Mouse (Mus musculus): ENCODE results near the gene Cplx3. TPM values are rescaled to one million over a fixed set of nuclear protein-coding genes. Genes with fewer than 3 reads are reported as not detected.

The Cplx3 gene
- total and polyA plus RNA-seq, 3 experiments, result 0.09 TPM; not detected in 2

GRCm38 (mm10) chr9:57617556-57618169, 11.6 kb upstream of the Cplx3 start:
- Histone ChIP-seq H3K9me3 (replicated peaks; ENCODE audit: low read length) (no peaks in the 10 kb centered on the region), H3K27me3 (replicated peaks) (peaks cover 4% of the 10 kb centered on the region), H3K4me2 (ENCODE audit: insufficient read depth, low read depth, poor library complexity, severe bottlenecking) (no peak overlapping the region), H3K4me1 (ENCODE audit: control insufficient read depth in 1 of 2, insufficient read depth in 2 of 2) (peaks cover 0 to 6% of the 10 kb centered on the region in 2 experiments; a peak in 2 of 4 replicates), H3K4me3 (replicated peaks in 1 of 3; ENCODE audit: low read depth in 2 of 3, low read length in 2 of 3, poor library complexity in 1 of 3) (no peak overlapping the region), H3K27ac (ENCODE audit: insufficient read depth, low read depth) (no peak overlapping the region), H3K36me3 (replicated peaks in 1 of 2; ENCODE audit: control insufficient read depth in 1 of 2, insufficient read depth in 1 of 2, low read length in 1 of 2) (no peaks in the 10 kb centered on the region), H3K79me2 (replicated peaks; ENCODE audit: control insufficient read depth, extremely low read depth, insufficient read depth, poor library complexity, severe bottlenecking) (no peaks in the 10 kb centered on the region), H3K9ac (ENCODE audit: insufficient read depth, low read depth) (no peak overlapping the region)
- in situ Hi-C loops (cut with MboI; ENCODE audit: low pct_ligation_motif_present, low pct_unique_long_range_greater_than_20kb, low sequenced_read_pairs) (loop anchor here (5.0 kb wide), 1 partner anchor 35 kb away; the partner anchor contains the start of gene Csk), dilution Hi-C loops (cut with MboI; ENCODE audit: extremely low pct_ligation_motif_present, extremely low pct_unique_long_range_greater_than_20kb, low sequenced_read_pairs) (no loop called here)
- no peak for TF ChIP-seq MAX (IDR thresholded peaks at IDR 0.05; ENCODE audit: low read length)
- no peak for TF ChIP-seq ZKSCAN1 (IDR thresholded peaks at IDR 0.05; ENCODE audit: borderline replicate concordance, low read depth, low read length)
- no peak for TF ChIP-seq USF2 (conservative IDR thresholded peaks at IDR 0.05; ENCODE audit: low read depth, low read length)
- TF ChIP-seq EP300 (IDR thresholded peaks at IDR 0.05; ENCODE audit: low read length), result no peak
- TF ChIP-seq BHLHE40 (IDR thresholded peaks at IDR 0.05; ENCODE audit: low read depth, low read length), result no peak
- no peak for TF ChIP-seq ELF1 (IDR thresholded peaks at IDR 0.05; ENCODE audit: low read depth, low read length)
- no peak for TF ChIP-seq TCF12 (IDR thresholded peaks at IDR 0.05; ENCODE audit: low read depth, low read length)
- no peak for TF ChIP-seq MEF2A (IDR thresholded peaks at IDR 0.05; ENCODE audit: borderline replicate concordance, low read depth, low read length)
- no peak for TF ChIP-seq USF1 (IDR thresholded peaks at IDR 0.05; ENCODE audit: low read depth, low read length)
- no peak for TF ChIP-seq JUND (conservative IDR thresholded peaks at IDR 0.05; ENCODE audit: low read depth, low read length)
- no peak for DNase-seq (ENCODE audit: extremely low read depth)

GRCm38 (mm10) chr9:57614786-57615185, 8.7 kb upstream of the Cplx3 start:
- H3K4me2 ChIP-seq (ENCODE audit: insufficient read depth, low read depth, poor library complexity, severe bottlenecking), result no peak overlapping the region
- peaks cover 0 to 19% of the 10 kb centered on the region in 2 experiments; a peak in 2 of 4 replicates for H3K4me1 ChIP-seq (ENCODE audit: control insufficient read depth in 1 of 2, insufficient read depth in 2 of 2)
- H3K27me3 ChIP-seq (replicated peaks), result peaks cover 5% of the 10 kb centered on the region
- H3K9me3 ChIP-seq (replicated peaks; ENCODE audit: low read length), result no peaks in the 10 kb centered on the region
- no peak overlapping the region for H3K27ac ChIP-seq (ENCODE audit: insufficient read depth, low read depth)
- no peaks in the 10 kb centered on the region for H3K79me2 ChIP-seq (replicated peaks; ENCODE audit: control insufficient read depth, extremely low read depth, insufficient read depth, poor library complexity, severe bottlenecking)
- no peak overlapping the region for H3K4me3 ChIP-seq (replicated peaks in 1 of 3; ENCODE audit: low read depth in 2 of 3, low read length in 2 of 3, poor library complexity in 1 of 3)
- TF ChIP-seq JUN (IDR thresholded peaks at IDR 0.05; ENCODE audit: insufficient read depth, low read depth, low read length) (no peak), UBTF (IDR thresholded peaks at IDR 0.05; ENCODE audit: low read depth, low read length) (no peak), CHD1 (IDR thresholded peaks at IDR 0.05; ENCODE audit: low read depth, low read length) (no peak), USF1 (IDR thresholded peaks at IDR 0.05; ENCODE audit: low read depth, low read length) (no peak), PAX5 (IDR thresholded peaks at IDR 0.05; ENCODE audit: low read length) (no peak), SMC3 (IDR thresholded peaks at IDR 0.05; ENCODE audit: low read depth, low read length) (no peak), TBP (conservative IDR thresholded peaks at IDR 0.05; ENCODE audit: low read depth, low read length) (no peak), E2F4 (IDR thresholded peaks at IDR 0.05; ENCODE audit: insufficient replicate concordance, low read depth, low read length) (no peak), BHLHE40 (IDR thresholded peaks at IDR 0.05; ENCODE audit: low read depth, low read length) (no peak), POLR2AphosphoS2 (IDR thresholded peaks at IDR 0.05; ENCODE audit: low read depth, low read length) (no peak), MYC (IDR thresholded peaks at IDR 0.05; ENCODE audit: low read depth, low read length) (no peak), MAZ (IDR thresholded peaks at IDR 0.05; ENCODE audit: low read depth, low read length) (no peak), POLR2A (IDR thresholded peaks at IDR 0.05; ENCODE audit: low read depth, low read length) (no peak), ZC3H11A (IDR thresholded peaks at IDR 0.05; ENCODE audit: low read depth, low read length) (no peak)
- no peak overlapping the region for H3K9ac ChIP-seq (ENCODE audit: insufficient read depth, low read depth)
- in situ Hi-C loops (cut with MboI; ENCODE audit: low pct_ligation_motif_present, low pct_unique_long_range_greater_than_20kb, low sequenced_read_pairs) (loop anchor here (5.0 kb wide), 1 partner anchor 38 kb away; the partner anchor contains the start of gene Csk), dilution Hi-C loops (cut with MboI; ENCODE audit: extremely low pct_ligation_motif_present, extremely low pct_unique_long_range_greater_than_20kb, low sequenced_read_pairs) (no loop called here)
- H3K36me3 ChIP-seq (replicated peaks in 1 of 2; ENCODE audit: control insufficient read depth in 1 of 2, insufficient read depth in 1 of 2, low read length in 1 of 2), result no peaks in the 10 kb centered on the region
- DNase-seq (ENCODE audit: extremely low read depth), result no peak
